Mouse (Mus musculus) gastrocnemius, adult 18-20 months (tissue): ENCODE data around the gene Usp47. TPM values are rescaled to one million over a fixed set of nuclear protein-coding genes. Genes with fewer than 3 reads are reported as not detected.

Source experiments
- DNase-seq: peaks from one replicate; pipeline ENCODE4 v3.0.0; 2021; ENCODE audit warnings: low spot score
- total RNA-seq, 2 experiments: library from RNA; stranded (reverse); gene quantifications; 2 replicates each; pipeline ENCODE4 v1.2.3; 2021

The Usp47 gene
- total RNA-seq, 2 experiments from 2014 or later, result 225 to 256 TPM

- DNase-seq, result peak; percentile 59
These were observed 125.8 kb downstream of the Usp47 start for GRCm38 (mm10) chr7:112149113-112149512.

DNA sequence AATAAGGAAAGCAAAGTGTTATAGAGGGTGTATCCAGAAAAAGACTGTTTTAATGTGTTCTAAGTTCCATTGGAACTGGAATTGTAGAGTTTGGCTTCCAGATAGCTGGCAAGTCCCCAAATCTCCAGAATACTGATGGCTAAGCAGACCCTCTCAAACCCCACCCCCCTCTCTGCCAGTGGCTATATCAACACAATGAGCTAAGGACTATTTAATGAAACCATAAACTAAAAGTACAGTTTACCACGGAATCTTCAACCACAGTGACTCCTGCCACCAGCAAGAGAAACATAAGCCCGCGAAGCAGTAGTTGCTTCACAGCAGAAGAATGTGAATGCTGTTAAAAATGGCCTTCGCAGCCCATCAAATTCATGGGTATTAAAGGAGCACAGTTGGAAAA, 131.1 kb downstream of the Usp47 start:
- DNase-seq, result no peak

GRCm38 (mm10) chr7:112155194-112155593, 131.9 kb downstream of the Usp47 start:
- no peak for DNase-seq

- DNase-seq, result no peak
These were observed 134.4 kb downstream of the Usp47 start for GRCm38 (mm10) chr7:112157584-112158315.

DNA sequence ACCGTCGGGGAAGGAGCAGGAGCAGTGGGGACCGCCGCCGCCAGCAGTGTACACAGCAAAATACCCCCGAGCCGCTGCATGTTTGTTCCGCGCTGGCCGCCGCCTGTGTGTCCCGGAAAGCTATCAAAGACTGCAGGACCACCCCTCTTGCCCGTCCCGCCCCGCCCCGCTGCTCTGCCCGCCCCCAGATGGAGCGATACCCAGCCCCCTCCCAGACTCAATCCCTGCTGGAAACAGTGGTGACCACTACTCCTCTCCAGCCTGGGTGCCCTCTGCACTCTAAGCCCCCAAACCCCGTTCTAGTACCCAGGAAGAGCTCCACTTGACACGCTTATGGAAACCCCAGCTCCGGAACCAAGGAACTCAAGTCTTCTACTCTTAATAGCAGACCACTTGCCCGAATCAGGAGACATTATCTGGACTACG, 135.0 kb downstream of the Usp47 start:
- DNase-seq, result no peak

- DNase-seq, result no peak
These were observed 135.6 kb downstream of the Usp47 start, which contains the start of gene Dkk3 for GRCm38 (mm10) chr7:112158942-112159341. TSS of gene Dkk3 (minus strand) at chr7:112159057.

DNA sequence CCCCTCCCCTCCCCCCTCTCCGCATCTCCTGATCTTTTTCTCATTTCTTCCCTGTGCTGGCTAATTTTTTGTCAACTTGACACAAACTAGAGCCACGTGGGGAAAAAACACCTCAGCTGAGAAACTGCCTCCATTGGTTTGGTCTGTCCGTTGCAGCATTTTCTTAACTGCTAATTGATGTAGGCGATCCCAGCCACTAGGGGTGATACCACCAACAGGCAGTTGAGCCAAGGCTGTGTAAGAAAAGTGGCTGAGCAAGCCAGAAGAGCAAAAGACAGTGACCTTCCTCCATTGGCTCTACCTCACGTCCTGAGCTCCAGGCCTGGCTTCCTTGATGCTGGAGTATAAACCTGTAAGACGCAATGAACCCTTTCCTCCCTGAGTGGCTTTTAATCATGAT, 136.5 kb downstream of the Usp47 start:
- no peak for DNase-seq

Other genes with a start within 250 kb of the Usp47 start
- 1 to 10 TPM; 2.6 to 3.2 TPM for gene Galnt18, start 243.5 kb upstream of the Usp47 start, total RNA-seq
- 10 to 100 TPM in 1 of 2 experiments, 1 to 10 TPM in 1; 6.9 to 27.8 TPM for gene Dkk3, start 135.6 kb downstream of the Usp47 start, total RNA-seq
- 100 to 1,000 TPM; 166 to 180 TPM for gene Mical2, start 202.4 kb downstream of the Usp47 start, total RNA-seq